Mouse (Mus musculus): ENCODE measurements at regions not wholly inside any gene's neighbourhood (a gene's known extent, or its start where the extent isn't known, plus 50 kb on each side); places are given as distances from the start of the nearest gene placed in this dataset.
A peak's percentile ranks its signal among the peaks of the same experiment; 100 is the strongest.
"Not testable (repeated sequence)": the region's sequence is repeated elsewhere in the genome, so short reads cannot be mapped to it uniquely, and the experiment has no call there.

DNA sequence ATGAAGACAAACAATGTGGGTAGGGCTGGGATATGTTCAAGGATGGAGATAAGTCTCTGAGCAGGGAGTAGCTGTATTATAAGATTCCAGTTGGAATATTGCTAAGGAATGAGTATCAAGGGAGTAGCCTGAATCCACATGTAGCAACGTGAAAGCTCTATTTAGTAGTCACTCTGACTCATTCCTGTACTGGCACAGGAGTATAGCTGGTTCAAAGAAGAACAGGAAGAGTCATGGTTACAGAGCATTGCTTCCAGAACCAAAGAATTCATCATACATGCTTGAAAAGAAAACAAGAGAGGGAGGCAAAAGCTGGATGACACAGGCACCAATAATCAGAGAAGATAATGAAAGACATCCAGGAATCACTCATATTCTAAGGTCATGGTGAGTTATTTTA, 500.6 kb upstream of the N6amt1 start:
- DNase-seq (no peak), ATAC-seq (ENCODE audit: low FRiP score, low TSS enrichment) (no peak)
- Histone ChIP-seq H3K9ac (replicated peaks; ENCODE audit: low read length) (no peak overlapping the region), H3K27ac (replicated peaks; ENCODE audit: low read depth, low read length) (no peak overlapping the region), H3K36me3 (ENCODE audit: control insufficient read depth, insufficient read depth, low read length) (no peaks in the 10 kb centered on the region), H3K9me3 (ENCODE audit: control insufficient read depth, low read length) (no peaks in the 10 kb centered on the region), H3K4me1 (ENCODE audit: control insufficient read depth, insufficient read depth, low read length) (no peaks in the 10 kb centered on the region), H3K4me2 (ENCODE audit: low read length) (no peak overlapping the region), H3K4me3 (replicated peaks; ENCODE audit: low read depth, low read length) (no peak overlapping the region), H3K27me3 (ENCODE audit: control insufficient read depth, insufficient read depth, low read length) (no peaks in the 10 kb centered on the region)
- WGBS = 68% methylated on average over 1 of the region's 1 CpGs

DNA sequence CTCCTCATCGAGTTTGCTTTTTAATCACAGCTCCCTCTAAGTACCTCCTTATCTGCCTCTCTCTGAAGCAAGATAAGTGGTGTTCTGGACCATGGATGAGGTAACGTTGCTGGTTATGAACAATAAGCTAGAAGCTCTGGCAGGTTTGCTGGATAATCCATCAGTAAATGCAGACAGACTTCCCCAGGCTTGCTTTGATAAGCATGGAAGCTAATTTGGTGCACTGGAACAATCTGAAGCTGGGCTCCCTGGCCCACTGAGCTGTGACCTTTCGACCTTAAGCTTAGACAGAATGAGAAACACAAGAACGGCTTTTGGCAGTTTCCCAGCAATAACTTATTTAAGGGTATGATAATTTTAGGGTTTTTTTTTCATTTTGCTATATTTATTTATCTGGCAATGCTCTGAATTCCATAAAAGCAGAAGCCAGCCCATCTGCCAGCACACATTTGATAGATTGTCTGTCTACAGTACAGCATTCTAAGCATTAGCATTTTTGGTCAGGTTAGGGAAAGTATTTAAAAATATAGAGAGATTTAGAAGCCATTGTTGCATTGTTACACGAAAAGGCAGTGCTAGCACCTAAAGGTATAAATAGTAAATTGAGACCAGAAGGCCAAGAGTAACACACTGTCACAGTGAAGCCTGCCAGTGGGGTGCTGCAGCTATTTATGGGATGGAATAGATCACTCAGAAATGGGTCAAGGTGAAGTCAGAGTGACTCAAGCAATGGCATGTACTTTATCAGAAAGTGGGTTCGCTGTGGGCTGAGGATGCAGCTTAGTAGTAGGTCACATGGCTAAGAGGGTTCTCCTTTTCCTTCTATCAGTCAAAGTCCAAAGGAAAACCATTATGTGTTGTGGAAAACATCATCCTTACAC, 515.3 kb upstream of the N6amt1 start:
- no peaks in the 10 kb centered on the region for H3K9me3 ChIP-seq (ENCODE audit: control insufficient read depth, low read length)
- H3K27ac ChIP-seq (replicated peaks; ENCODE audit: low read depth, low read length) = no peak overlapping the region

DNA sequence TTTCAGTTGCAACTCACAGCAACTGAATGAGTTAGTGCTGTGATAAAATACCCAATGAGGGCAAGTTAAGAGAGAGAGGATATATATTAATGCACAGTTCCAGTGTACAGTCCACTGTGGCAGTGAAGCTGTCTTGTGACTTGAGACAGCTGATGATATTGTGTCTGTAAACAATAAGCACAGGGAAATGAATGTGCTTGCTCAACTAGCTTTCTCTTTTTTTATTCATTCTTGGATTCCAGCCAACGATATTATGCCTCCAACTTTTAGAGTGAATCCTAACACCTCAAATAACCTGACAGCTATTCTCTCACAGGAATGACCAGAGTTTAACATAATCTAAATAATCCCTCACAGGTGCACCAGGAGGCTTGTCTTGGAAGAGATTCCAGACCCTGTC, 526.3 kb upstream of the N6amt1 start:
- peak; percentile 47 for DNase-seq
- ATAC-seq (ENCODE audit: low FRiP score, low TSS enrichment) = peak; percentile 37; the same call in 1 of the 2 replicates
- 51% methylated on average over 1 of the region's 1 CpGs for WGBS
- Histone ChIP-seq H3K9ac (replicated peaks; ENCODE audit: low read length) (no peak overlapping the region), H3K27me3 (ENCODE audit: control insufficient read depth, insufficient read depth, low read length) (no peaks in the 10 kb centered on the region), H3K4me1 (ENCODE audit: control insufficient read depth, insufficient read depth, low read length) (no peaks in the 10 kb centered on the region), H3K4me3 (replicated peaks; ENCODE audit: low read depth, low read length) (no peak overlapping the region), H3K9me3 (ENCODE audit: control insufficient read depth, low read length) (no peaks in the 10 kb centered on the region), H3K4me2 (ENCODE audit: low read length) (no peak overlapping the region), H3K36me3 (ENCODE audit: control insufficient read depth, insufficient read depth, low read length) (no peaks in the 10 kb centered on the region), H3K27ac (replicated peaks; ENCODE audit: low read depth, low read length) (no peak overlapping the region)

More for the DNA sequence above, 515.3 kb upstream of the N6amt1 start:
- 44% methylated on average over 6 of the region's 6 CpGs for WGBS
- H3K36me3 ChIP-seq (ENCODE audit: control insufficient read depth, insufficient read depth, low read length) = no peaks in the 10 kb centered on the region
- ATAC-seq (ENCODE audit: low FRiP score, low TSS enrichment) = no peak
- H3K27me3 ChIP-seq (ENCODE audit: control insufficient read depth, insufficient read depth, low read length) = no peaks in the 10 kb centered on the region
- H3K9ac ChIP-seq (replicated peaks; ENCODE audit: low read length) = no peak overlapping the region
- no peaks in the 10 kb centered on the region for H3K4me1 ChIP-seq (ENCODE audit: control insufficient read depth, insufficient read depth, low read length)
- DNase-seq = peak; percentile 33
- H3K4me2 ChIP-seq (ENCODE audit: low read length) = no peak overlapping the region
- no peak overlapping the region for H3K4me3 ChIP-seq (replicated peaks; ENCODE audit: low read depth, low read length)

DNA sequence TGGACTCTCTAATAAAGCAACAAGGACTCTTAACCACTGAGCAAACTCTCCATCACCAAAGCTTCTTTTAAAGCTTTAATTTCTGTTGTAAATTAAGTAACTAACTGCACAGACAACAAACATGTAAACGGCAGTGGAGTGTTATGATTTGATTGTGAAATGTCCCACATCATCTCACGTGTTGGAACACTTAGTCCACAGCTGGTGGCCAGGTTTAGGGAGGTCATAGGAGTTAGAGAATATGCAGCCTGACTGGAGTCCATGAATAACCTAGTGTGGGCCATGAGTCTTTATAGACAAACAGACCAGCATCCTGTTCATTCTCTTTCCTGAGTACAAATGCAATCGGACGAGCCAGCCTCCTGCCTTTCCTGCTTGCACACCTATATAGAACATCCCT, 527.3 kb upstream of the N6amt1 start:
- Histone ChIP-seq H3K27me3 (ENCODE audit: control insufficient read depth, insufficient read depth, low read length) (no peaks in the 10 kb centered on the region), H3K27ac (replicated peaks; ENCODE audit: low read depth, low read length) (no peak overlapping the region), H3K9ac (replicated peaks; ENCODE audit: low read length) (no peak overlapping the region), H3K9me3 (ENCODE audit: control insufficient read depth, low read length) (no peaks in the 10 kb centered on the region), H3K4me1 (ENCODE audit: control insufficient read depth, insufficient read depth, low read length) (no peaks in the 10 kb centered on the region), H3K36me3 (ENCODE audit: control insufficient read depth, insufficient read depth, low read length) (no peaks in the 10 kb centered on the region), H3K4me2 (ENCODE audit: low read length) (no peak overlapping the region), H3K4me3 (replicated peaks; ENCODE audit: low read depth, low read length) (no peak overlapping the region)
- ATAC-seq (ENCODE audit: low FRiP score, low TSS enrichment) = no peak
- no peak for DNase-seq
- 92% methylated on average over 4 of the region's 4 CpGs for WGBS

DNA sequence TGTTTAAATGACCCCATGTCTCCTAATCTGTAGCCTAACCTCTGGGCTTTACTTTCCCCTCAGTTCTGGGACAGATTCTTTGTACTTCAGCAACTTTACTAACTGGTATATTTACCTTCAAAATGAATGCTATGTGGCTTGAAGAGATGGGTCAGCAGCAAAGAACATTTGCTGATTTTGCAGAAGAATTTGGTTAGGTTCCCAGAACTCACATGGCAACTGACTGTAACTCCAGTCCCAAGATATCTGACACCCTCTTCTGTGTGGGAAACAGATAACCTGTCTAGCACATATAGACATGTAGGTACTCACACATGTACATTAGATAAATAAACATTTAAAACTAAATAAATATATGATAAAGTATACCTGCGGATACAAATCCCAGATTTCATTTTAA, 530.5 kb upstream of the N6amt1 start:
- Histone ChIP-seq H3K4me3 (replicated peaks; ENCODE audit: low read depth, low read length) (no peak overlapping the region), H3K9me3 (ENCODE audit: control insufficient read depth, low read length) (no peaks in the 10 kb centered on the region), H3K36me3 (ENCODE audit: control insufficient read depth, insufficient read depth, low read length) (no peaks in the 10 kb centered on the region), H3K4me1 (ENCODE audit: control insufficient read depth, insufficient read depth, low read length) (no peaks in the 10 kb centered on the region), H3K9ac (replicated peaks; ENCODE audit: low read length) (no peak overlapping the region), H3K27me3 (ENCODE audit: control insufficient read depth, insufficient read depth, low read length) (no peaks in the 10 kb centered on the region), H3K4me2 (ENCODE audit: low read length) (no peak overlapping the region), H3K27ac (replicated peaks; ENCODE audit: low read depth, low read length) (no peak overlapping the region)
- ATAC-seq (ENCODE audit: low FRiP score, low TSS enrichment) (no peak), DNase-seq (no peak)
- 87% methylated on average over 1 of the region's 1 CpGs for WGBS

DNA sequence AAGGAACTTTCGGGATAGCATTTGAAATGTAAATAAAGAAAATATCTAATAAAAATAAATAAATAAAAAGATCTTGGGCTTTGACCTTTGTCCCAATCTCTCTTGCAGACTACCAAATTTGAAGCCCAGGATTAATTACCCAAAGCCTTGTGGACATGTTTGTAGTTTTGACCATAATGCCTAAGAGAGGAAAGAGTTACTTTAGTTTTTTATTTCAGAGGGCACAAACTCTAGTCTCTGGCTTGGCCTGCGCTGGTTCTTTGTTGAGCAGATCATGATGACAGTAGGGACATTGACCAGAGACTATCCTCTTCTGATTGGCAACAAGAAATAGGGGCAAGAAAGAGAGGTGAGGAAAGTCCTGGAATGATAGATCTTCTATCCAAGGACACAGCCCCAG, 532.4 kb upstream of the N6amt1 start:
- Histone ChIP-seq H3K4me1 (ENCODE audit: control insufficient read depth, insufficient read depth, low read length) (no peaks in the 10 kb centered on the region), H3K4me3 (replicated peaks; ENCODE audit: low read depth, low read length) (no peak overlapping the region), H3K27ac (replicated peaks; ENCODE audit: low read depth, low read length) (no peak overlapping the region), H3K27me3 (ENCODE audit: control insufficient read depth, insufficient read depth, low read length) (no peaks in the 10 kb centered on the region), H3K36me3 (ENCODE audit: control insufficient read depth, insufficient read depth, low read length) (no peaks in the 10 kb centered on the region), H3K9me3 (ENCODE audit: control insufficient read depth, low read length) (no peaks in the 10 kb centered on the region), H3K9ac (replicated peaks; ENCODE audit: low read length) (no peak overlapping the region), H3K4me2 (ENCODE audit: low read length) (no peak overlapping the region)
- ATAC-seq (ENCODE audit: low FRiP score, low TSS enrichment) (no peak), DNase-seq (no peak)
- 97% methylated on average over 2 of the region's 2 CpGs for WGBS

DNA sequence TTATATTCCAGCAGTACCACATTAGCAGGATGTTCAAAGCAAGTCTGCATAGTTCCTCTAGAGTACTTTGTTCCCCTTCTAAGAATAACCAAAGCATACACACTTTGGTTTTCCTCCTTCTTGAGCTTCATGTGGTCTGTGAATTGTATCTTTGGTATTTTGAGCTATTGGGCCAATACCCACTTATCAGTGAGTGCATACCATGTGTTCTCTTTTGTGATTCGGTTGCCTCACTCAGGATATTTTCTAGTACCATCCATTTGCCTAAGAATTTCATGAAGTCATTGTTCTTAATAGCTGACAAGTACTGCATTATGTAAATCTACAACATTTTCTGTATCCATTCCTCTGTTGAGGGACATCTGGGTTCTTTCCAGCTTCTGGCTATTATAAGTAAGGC, 535.3 kb upstream of the N6amt1 start:
- not testable (repeated sequence) for H3K9ac ChIP-seq (replicated peaks; ENCODE audit: low read length)

DNA sequence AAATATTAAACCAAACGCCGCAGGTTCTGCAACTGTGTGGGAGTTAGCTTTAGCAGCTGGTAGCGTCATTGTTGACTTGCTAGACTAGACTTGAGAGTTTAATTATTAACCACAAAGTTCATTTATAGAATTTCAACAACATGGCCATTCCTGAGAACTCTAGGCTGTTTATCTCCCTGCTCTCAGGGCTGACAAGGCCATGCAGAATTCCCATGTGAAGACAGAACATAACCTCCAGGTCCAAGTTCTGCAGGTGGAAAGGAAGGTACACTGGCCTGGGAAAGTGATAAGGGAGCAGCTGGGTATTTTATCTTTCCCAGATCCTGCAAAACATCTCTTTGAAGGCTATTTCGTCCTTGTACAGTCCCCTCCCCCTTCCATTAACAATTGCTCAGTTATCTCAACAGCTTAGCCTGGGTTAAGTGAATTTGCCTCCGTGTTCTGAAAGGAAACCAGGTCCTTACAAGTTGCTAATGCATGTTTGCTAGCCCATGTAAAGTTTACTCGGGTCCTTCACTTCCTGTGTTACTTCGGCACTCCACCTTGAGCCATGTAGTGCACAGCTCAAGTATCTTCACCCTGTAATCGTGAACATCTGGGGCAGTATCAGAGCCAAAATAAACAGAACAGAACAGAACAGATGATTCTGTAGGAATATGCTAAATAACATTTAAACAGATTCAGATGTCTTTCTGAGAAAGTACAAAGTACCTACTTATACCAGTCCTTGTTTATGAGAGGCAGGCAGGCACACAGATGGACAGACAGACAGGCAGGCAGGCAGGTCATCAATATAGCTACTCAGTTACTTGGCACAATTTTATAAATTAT, 537.0 kb upstream of the N6amt1 start:
- Histone ChIP-seq H3K4me2 (ENCODE audit: low read length) (no peak overlapping the region), H3K4me1 (ENCODE audit: control insufficient read depth, insufficient read depth, low read length) (no peaks in the 10 kb centered on the region), H3K27me3 (ENCODE audit: control insufficient read depth, insufficient read depth, low read length) (no peaks in the 10 kb centered on the region), H3K4me3 (replicated peaks; ENCODE audit: low read depth, low read length) (no peak overlapping the region), H3K9ac (replicated peaks; ENCODE audit: low read length) (no peak overlapping the region), H3K27ac (replicated peaks; ENCODE audit: low read depth, low read length) (no peak overlapping the region), H3K9me3 (ENCODE audit: control insufficient read depth, low read length) (no peaks in the 10 kb centered on the region), H3K36me3 (ENCODE audit: control insufficient read depth, insufficient read depth, low read length) (no peaks in the 10 kb centered on the region)
- WGBS = 80% methylated on average over 8 of the region's 8 CpGs
- ATAC-seq (ENCODE audit: low FRiP score, low TSS enrichment) (no peak), DNase-seq (no peak)

More for the DNA sequence above, 535.3 kb upstream of the N6amt1 start:
- not testable (repeated sequence) for H3K36me3 ChIP-seq (ENCODE audit: control insufficient read depth, insufficient read depth, low read length); DNase-seq; ATAC-seq (ENCODE audit: low FRiP score, low TSS enrichment); H3K9me3 ChIP-seq (ENCODE audit: control insufficient read depth, low read length); H3K4me3 ChIP-seq (replicated peaks; ENCODE audit: low read depth, low read length); H3K27me3 ChIP-seq (ENCODE audit: control insufficient read depth, insufficient read depth, low read length); H3K4me1 ChIP-seq (ENCODE audit: control insufficient read depth, insufficient read depth, low read length); H3K4me2 ChIP-seq (ENCODE audit: low read length); H3K27ac ChIP-seq (replicated peaks; ENCODE audit: low read depth, low read length)
- 71% methylated on average over 1 of the region's 1 CpGs for WGBS
